ENCODE assay signal across 9 mouse cellular contexts in genomic region chr2:30653046-30653445, GRCm38 (mm10). TPM values are rescaled to one million over a fixed set of nuclear protein-coding genes. Genes with fewer than 3 reads are reported as not detected.
DNase-seq lines count a peak whose midpoint lies in the region; ATAC-seq lines count a peak whose summit lies in the region.
"Had no signal": no experiment of that assay in that cellular context is flagged by ENCODE, and none has a peak within 500 bp of the region (broad histone marks: within the 10 kb centered on the region; RNA-seq: fewer than 3 reads in every experiment).

No protein-coding gene starts in this region.

- DNase-seq in heart, postnatal 25 days (ENCODE audit: low spot score): no peak
- DNase-seq in embryonic facial prominence, embryonic 10.5 days (ENCODE audit: low spot score): no peak
- DNase-seq in hindbrain, embryonic 10.5 days (ENCODE audit: low spot score): no peak
- DNase-seq in gastrocnemius, postnatal 10 days: no peak
- DNase-seq in cerebellum, postnatal 36 days: no peak
- DNase-seq in left cerebral cortex, adult 8-10 months (ENCODE audit: low spot score in 2 of 2): no peak
- DNase-seq: layer of hippocampus, adult 9-11 months had no signal

- no peaks in the 10 kb centered on the region for H3K9me3 ChIP-seq in heart, embryonic 12.5 days (replicated peaks)
- H3K9me3 ChIP-seq in embryonic facial prominence, embryonic 10.5 days: no peaks in the 10 kb centered on the region
- H3K9me3 ChIP-seq in hindbrain, embryonic 10.5 days: no peaks in the 10 kb centered on the region
- H3K9me3 ChIP-seq in midbrain, embryonic 12.5 days: no peaks in the 10 kb centered on the region

- H3K4me1 ChIP-seq in heart, embryonic 12.5 days (replicated peaks): peaks cover 51% of the 10 kb centered on the region
- H3K4me1 ChIP-seq in embryonic facial prominence, embryonic 10.5 days: peaks cover 89% of the 10 kb centered on the region
- peaks cover 97% of the 10 kb centered on the region for H3K4me1 ChIP-seq in hindbrain, embryonic 10.5 days (replicated peaks)
- peaks cover 83% of the 10 kb centered on the region for H3K4me1 ChIP-seq in midbrain, embryonic 12.5 days

- peak overlapping the region; percentile 66 for H3K9ac ChIP-seq in heart, embryonic 12.5 days
- peak overlapping the region; percentile 26; the same call in 1 of the 2 replicates for H3K9ac ChIP-seq in midbrain, embryonic 12.5 days (replicated peaks)

- intact Hi-C loops in heart, postnatal 25 days (cut with DNase I): no loop called here

- H3K4me3 ChIP-seq in heart, embryonic 12.5 days: no peak overlapping the region
- H3K4me3 ChIP-seq in embryonic facial prominence, embryonic 10.5 days: peak overlapping the region; percentile 35
- peak overlapping the region; percentile 33 for H3K4me3 ChIP-seq in hindbrain, embryonic 10.5 days
- no peak overlapping the region for H3K4me3 ChIP-seq in midbrain, embryonic 12.5 days

- peak overlapping the region; percentile 57 for H3K4me2 ChIP-seq in heart, embryonic 12.5 days
- H3K4me2 ChIP-seq in midbrain, embryonic 12.5 days (replicated peaks): peak overlapping the region; percentile 26; the same call in 1 of the 2 replicates

- no peaks in the 10 kb centered on the region for H3K36me3 ChIP-seq in heart, embryonic 12.5 days
- H3K36me3 ChIP-seq in embryonic facial prominence, embryonic 10.5 days (replicated peaks): no peaks in the 10 kb centered on the region
- H3K36me3 ChIP-seq in hindbrain, embryonic 10.5 days: no peaks in the 10 kb centered on the region
- H3K36me3 ChIP-seq in midbrain, embryonic 12.5 days: no peaks in the 10 kb centered on the region

- H3K27ac ChIP-seq in heart, embryonic 12.5 days (ENCODE audit: poor library complexity, severe bottlenecking): peak overlapping the region; percentile 97
- H3K27ac ChIP-seq in embryonic facial prominence, embryonic 10.5 days (replicated peaks): peak overlapping the region; percentile 96
- H3K27ac ChIP-seq in hindbrain, embryonic 10.5 days: peak overlapping the region; percentile 96
- peak overlapping the region; percentile 96 for H3K27ac ChIP-seq in midbrain, embryonic 12.5 days (replicated peaks)

- H3K27me3 ChIP-seq in heart, embryonic 12.5 days (replicated peaks): no peaks in the 10 kb centered on the region
- no peaks in the 10 kb centered on the region for H3K27me3 ChIP-seq in embryonic facial prominence, embryonic 10.5 days (replicated peaks; ENCODE audit: low read depth, poor library complexity, severe bottlenecking)
- 0 out of 2 replicates have a peak, but pooled peaks cover 2% of the 10 kb centered on the region for H3K27me3 ChIP-seq in hindbrain, embryonic 10.5 days (ENCODE audit: insufficient read depth, poor library complexity, severe bottlenecking)
- H3K27me3 ChIP-seq in midbrain, embryonic 12.5 days: peaks cover 24% of the 10 kb centered on the region

- 62% methylated on average over 4 of the region's 4 CpGs for WGBS in heart, embryonic 12.5 days
- WGBS in embryonic facial prominence, embryonic 10.5 days: 58% methylated on average over 4 of the region's 4 CpGs
- 53% methylated on average over 4 of the region's 4 CpGs for WGBS in hindbrain, embryonic 10.5 days
- 50% methylated on average over 4 of the region's 4 CpGs for WGBS in midbrain, embryonic 12.5 days

- no peak for ATAC-seq in heart, embryonic 12.5 days (ENCODE audit: insufficient number of reproducible peaks, low FRiP score)
- ATAC-seq in midbrain, embryonic 12.5 days (ENCODE audit: low FRiP score, low read depth): no peak

RNA-seq across cellular contexts. Expression of gene Cstad, which starts 58.2 kb away (rescaled TPM):
- polyA plus RNA-seq in heart, embryonic 12.5 days (2016; fragmentation: Nextera tagmentation; extraction: Ambion mirVana): 1.4 and 2.0 TPM in 2 replicates
- total RNA-seq in heart, postnatal 25 days (2021): 1 to 10 TPM; 1.2 TPM
- 0.44 and 0.86 TPM in 2 replicates for polyA plus RNA-seq in embryonic facial prominence, embryonic 10.5 days (2016; fragmentation: Nextera tagmentation; extraction: Ambion mirVana)
- polyA plus RNA-seq in hindbrain, embryonic 10.5 days (2016; fragmentation: Nextera tagmentation; extraction: Ambion mirVana): 0.33 and 0.47 TPM in 2 replicates
- 0.68 and 0.77 TPM in 2 replicates for polyA plus RNA-seq in midbrain, embryonic 12.5 days (2016; fragmentation: Nextera tagmentation; extraction: Ambion mirVana)
- total RNA-seq in gastrocnemius, postnatal 10 days (2021): 1 to 10 TPM; 5.3 to 5.9 TPM
- 1 to 10 TPM; 6.1 to 8.8 (median 8.0) TPM for total RNA-seq in left cerebral cortex, adult 8-10 months (2022)

Comparison
In these comparisons a context has a peak if more than half of its experiments do, and no peak if none do; other contexts are left out.
1. H3K4me3 ChIP-seq: peak in embryonic facial prominence, embryonic 10.5 days (single experiment) and hindbrain, embryonic 10.5 days (single experiment); none in heart, embryonic 12.5 days (single experiment) and midbrain, embryonic 12.5 days (single experiment).
2. Peak in every context shown above with its lines, with median percentiles within 50 percentile points of each other: H3K27ac ChIP-seq.